Mouse (Mus musculus): ENCODE measurements around the gene Fscn2.

Fscn2 gene

GRCm38 (mm10) chr11:120357791-120358401, 3.4 kb upstream of the Fscn2 start:
- DNase-seq (ENCODE audit: low spot score in 2 of 2) = peak in 1 of 2 experiments; percentile 78

GRCm38 (mm10) chr11:120359391-120359790, 1.9 kb upstream of the Fscn2 start:
- no peak for DNase-seq (ENCODE audit: low spot score in 2 of 2)

DNA sequence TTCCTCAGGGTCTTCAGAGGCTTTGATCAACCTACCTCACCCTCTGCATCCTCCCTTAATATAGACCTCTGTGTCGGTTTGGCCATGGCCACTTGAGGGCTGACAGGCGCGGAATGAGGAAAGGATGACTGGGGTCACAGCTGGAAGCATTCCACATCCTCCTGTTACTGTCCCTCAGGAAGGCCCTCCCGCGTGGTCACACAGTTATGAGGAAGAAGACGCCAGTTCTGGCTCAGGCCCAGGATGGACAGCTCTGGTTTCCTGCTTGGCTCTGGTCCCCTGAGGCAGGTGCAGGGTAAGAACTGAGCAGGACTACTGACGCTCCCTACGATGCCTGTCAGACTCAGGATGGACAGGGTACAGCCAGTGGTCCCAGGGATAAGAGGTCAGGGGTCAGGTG, 1.3 kb upstream of the Fscn2 start:
- DNase-seq (ENCODE audit: low spot score in 2 of 2) = no peak

DNA sequence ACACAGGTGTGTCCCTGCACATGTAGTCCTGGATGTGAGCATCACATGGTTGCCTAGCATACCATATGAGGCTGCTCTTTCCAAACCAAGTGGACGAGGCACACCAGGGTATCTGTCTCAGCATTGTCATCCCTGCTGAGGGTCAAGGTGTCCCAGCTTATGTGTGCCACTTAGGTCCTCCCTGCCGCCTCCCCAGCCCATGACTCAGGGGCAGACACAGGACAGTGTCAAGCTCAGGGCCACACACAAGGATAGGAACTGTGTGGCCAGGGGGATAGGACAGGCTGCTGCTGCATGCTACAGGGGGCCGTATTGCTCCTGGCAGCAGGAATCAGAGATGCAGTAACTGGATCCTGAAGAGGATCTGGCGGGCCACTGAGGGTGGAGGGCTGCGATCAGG, 579 bp upstream of the Fscn2 start:
- no peak for DNase-seq (ENCODE audit: low spot score in 2 of 2)

GRCm38 (mm10) chr11:120362891-120363290, 1.6 kb downstream of the Fscn2 start:
- no peak for DNase-seq (ENCODE audit: low spot score in 2 of 2)

- DNase-seq (ENCODE audit: low spot score in 2 of 2) = no peak
Measured at GRCm38 (mm10) chr11:120366443-120367027, 5.2 kb downstream of the Fscn2 start.

- peak in 1 of 2 experiments; percentile 55 for DNase-seq (ENCODE audit: low spot score in 2 of 2)
Measured at GRCm38 (mm10) chr11:120369656-120370055, 8.3 kb downstream of the Fscn2 start.

- DNase-seq (ENCODE audit: low spot score in 2 of 2) = no peak
Measured at GRCm38 (mm10) chr11:120373025-120373424, 11.7 kb downstream of the Fscn2 start.

GRCm38 (mm10) chr11:120373820-120374586, 12.7 kb downstream of the Fscn2 start:
- DNase-seq (ENCODE audit: low spot score in 2 of 2) = no peak

DNA sequence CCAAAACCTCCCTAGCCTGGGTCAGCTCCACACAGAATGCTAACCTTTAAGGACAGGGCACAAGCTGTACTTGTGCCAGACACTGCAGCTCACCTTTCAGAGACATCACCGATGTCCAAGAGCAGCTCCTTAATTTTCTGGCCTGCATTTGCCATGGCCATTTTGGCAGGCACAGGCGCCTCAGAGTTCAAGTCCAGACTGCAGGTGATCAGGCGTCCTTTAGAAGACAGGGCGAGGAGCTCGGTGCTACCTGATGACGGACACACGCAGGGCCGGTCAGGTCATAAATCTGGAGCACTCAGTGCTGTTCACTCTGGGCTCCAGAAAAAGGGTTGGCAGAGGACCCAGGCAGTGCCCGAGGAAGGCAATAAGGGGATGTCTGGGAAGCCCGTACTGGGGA, 14.0 kb downstream of the Fscn2 start:
- DNase-seq (ENCODE audit: low spot score in 2 of 2) = no peak

GRCm38 (mm10) chr11:120376302-120377160, 15.2 kb downstream of the Fscn2 start:
- no peak for DNase-seq (ENCODE audit: low spot score in 2 of 2)

GRCm38 (mm10) chr11:120377337-120377736, 16.0 kb downstream of the Fscn2 start:
- no peak for DNase-seq (ENCODE audit: low spot score in 2 of 2)

DNA sequence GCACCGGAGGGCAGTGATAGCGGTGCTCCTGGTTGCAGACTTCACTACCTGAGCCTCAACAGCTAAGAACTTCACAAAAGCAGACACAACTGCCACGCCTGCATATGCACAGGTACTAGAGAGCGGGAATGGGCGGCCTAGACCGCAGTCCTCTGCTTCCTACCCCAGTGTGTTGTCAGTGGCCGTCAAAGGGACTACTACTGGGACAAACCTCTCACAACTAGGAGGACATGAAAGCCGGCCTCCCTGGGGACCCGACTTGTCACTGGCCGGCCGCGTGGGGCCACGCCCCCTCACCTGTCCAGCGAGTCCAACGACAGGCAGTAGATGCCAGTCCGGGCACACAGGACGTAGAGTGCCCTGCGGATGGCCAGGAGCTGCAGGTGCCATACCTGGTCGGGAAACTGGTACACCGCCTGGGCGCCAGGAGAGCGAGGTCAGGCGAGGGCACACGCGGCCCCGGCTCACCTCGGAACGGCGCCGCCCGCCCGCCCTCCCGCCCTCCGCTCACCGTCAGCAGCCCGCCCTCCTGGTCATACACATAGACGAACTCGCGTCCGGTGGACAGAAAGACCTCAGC, 16.8 kb downstream of the Fscn2 start:
- peak in 1 of 2 experiments; percentile 43 for DNase-seq (ENCODE audit: low spot score in 2 of 2)

GRCm38 (mm10) chr11:120378611-120379540, 17.5 kb downstream of the Fscn2 start, which contains the start of gene Faap100:
Gene Faap100 (minus strand): TSS chr11:120378764.
- peak; percentile 66 to 88 for DNase-seq (ENCODE audit: low spot score in 2 of 2)

DNA sequence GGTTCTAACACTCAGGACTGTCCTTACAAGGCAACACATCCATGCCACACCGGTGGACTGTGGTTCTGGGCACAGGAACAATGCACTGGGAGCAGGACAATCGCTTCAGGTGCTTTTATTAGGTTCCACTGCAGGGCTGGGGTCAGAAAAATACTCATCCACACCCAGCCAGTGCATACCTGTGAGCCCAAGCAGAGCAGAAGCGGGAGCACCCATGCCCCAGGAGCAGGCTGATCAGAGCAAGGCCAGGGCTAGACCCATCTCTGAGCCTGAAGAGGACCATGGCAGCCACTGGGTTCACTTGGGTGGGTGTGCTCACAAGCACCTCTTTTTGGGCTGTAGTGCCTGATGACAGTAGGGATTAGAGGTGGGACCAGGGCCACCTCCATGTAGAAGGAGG, 18.9 kb downstream of the Fscn2 start:
- no peak for DNase-seq (ENCODE audit: low spot score in 2 of 2)

DNA sequence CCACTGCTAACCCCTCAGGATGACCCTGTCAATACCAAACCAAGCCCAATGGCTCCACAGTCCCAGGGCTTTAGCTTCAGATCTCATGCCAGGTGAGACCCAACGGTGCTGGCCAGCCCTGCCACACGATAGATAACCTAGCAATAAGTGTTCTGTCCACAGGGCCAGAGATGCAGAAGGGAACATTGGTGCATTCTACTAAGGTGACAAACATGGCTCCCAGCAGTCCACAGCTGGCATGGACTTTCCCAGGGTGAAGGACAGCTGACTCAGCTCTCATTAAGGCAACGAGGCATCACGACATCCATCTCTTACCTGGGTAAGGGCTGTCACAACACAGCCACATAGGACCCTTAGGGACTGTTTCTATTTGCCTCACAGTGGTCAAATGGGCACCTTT, 19.8 kb downstream of the Fscn2 start:
- no peak for DNase-seq (ENCODE audit: low spot score in 2 of 2)

DNA sequence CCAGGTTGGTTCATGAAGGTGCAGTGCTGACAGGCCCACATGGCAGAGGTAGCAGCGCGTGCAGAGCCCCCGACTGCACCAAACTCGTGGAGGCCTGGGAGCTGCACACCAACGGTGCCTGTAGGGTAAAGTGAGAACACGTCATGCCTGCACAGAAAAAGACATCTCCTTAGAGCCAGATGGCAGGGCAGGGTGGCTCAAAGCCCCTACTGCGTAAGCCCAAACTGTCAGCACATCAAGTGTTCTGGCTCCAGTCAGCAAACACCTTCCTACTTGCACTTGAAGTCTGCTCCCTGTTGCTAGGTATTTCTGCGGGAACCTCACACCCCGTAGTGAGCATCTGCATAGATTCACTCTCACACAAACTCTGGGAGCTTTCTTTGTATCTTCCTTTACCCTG, 21.2 kb downstream of the Fscn2 start:
- DNase-seq (ENCODE audit: low spot score in 2 of 2) = no peak

DNA sequence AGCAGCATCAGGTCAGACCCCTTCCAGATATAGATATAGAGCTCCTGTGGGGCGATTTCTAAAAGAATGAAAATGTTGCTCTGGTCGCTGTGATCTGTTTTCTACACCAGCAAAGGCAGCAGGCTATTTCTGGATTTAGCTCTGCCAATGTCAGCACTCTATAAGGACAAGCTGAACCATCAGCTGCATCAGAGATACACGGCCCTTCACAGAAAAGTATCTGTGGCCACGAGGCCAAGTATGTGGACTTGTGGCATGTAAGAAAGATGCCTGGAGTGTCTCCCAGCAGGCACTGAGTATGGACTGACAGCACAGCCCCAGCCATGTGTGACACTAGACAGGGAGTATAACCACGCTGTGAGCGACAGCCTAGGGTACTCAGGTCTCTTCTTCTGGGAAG, 25.3 kb downstream of the Fscn2 start:
- no peak for DNase-seq (ENCODE audit: low spot score in 2 of 2)

GRCm38 (mm10) chr11:120387157-120387556, 25.8 kb downstream of the Fscn2 start:
- DNase-seq (ENCODE audit: low spot score in 2 of 2) = no peak

DNA sequence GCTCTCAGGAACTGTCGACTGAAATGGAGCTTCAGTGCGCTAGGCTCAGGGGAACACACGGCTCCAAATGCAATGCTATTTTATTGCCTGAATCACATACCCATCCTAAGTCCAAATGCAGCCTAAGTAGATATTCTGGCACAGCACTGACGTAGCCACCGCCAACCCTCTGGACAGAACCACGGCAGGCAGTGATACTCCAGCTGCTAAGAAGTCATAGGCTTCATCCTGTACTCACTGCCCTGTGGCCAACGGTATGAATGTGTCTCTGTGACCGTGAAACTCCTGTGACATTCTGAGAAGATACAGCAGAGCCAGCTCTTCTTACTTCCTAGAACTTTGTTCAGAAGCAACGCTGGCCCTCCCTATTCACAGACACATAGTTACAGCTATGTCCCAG, 27.2 kb downstream of the Fscn2 start:
- DNase-seq (ENCODE audit: low spot score in 2 of 2) = no peak

GRCm38 (mm10) chr11:120395661-120396060, 34.3 kb downstream of the Fscn2 start:
- no peak for DNase-seq (ENCODE audit: low spot score in 2 of 2)

All from cerebellum, postnatal 4 days (tissue).